Mouse (Mus musculus) small intestine, adult 2 months (tissue): Measurements from ENCODE around the gene Gal3st3.

Source experiments
- CTCF ChIP-seq: fragments of 200-500 bp; IDR thresholded peaks from 2 replicates; pipeline ENCODE4 v1.5.1; 2012; ENCODE audit warnings: low read depth, mild to moderate bottlenecking, control low read depth, inconsistent platforms, low read length, moderate library complexity, mixed read lengths; ENCODE audit not compliant: insufficient replicate concordance, insufficient read length; ENCODE audit errors: extremely low read depth
- POLR2A ChIP-seq: fragments of 200-500 bp; IDR thresholded peaks from 2 replicates; pipeline ENCODE4 v1.6.1; 2012; ENCODE audit warnings: low read depth, mild to moderate bottlenecking, control low read depth, inconsistent platforms, low read length, moderate library complexity

DNA sequence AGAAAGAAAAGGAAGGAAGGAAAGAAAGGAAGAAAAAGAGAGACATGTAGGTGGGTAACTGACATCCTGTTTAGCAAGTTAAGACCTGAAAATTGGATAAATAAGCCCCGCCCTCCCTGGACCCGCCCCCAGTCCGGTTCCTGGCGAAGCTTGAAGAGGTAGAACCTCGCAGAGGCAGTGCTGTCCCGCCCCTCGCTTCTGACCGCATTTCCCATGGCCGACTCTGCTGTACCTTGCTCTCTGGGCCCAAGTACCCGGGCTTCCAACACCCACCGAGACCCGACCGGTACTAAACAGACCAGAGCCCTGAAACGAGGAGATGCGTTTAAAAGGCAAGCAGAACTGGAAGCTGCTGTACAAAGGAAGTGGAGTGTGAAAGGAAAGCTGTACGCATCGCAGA is 25.7 kb downstream of the Gal3st3 start:
- TF ChIP-seq CTCF = no peak
- TF ChIP-seq POLR2A = no peak
